Mouse (Mus musculus) layer of hippocampus, postnatal 36 days (tissue): ENCODE results near the gene Dcaf12. TPM values are rescaled to one million over a fixed set of nuclear protein-coding genes. Genes with fewer than 3 reads are reported as not detected.
A peak's percentile ranks its signal among the peaks of the same experiment; 100 is the strongest.

Experiments
- DNase-seq, 2 experiments: peaks; one replicate each; pipeline ENCODE4 v3.0.0; 2022
- total RNA-seq, 2 experiments: library from RNA; stranded (reverse); gene quantifications; 2 replicates each; pipeline ENCODE4 v1.2.3; 2021

Gene Dcaf12
- total RNA-seq, 2 experiments from 2014 or later, result 46.7 to 47.2 TPM

- DNase-seq, result no peak
Observed at GRCm38 (mm10) chr4:41310567-41311563, 3.8 kb downstream of the Dcaf12 start.

GRCm38 (mm10) chr4:41307406-41307805 is 7.3 kb downstream of the Dcaf12 start:
- no peak for DNase-seq

DNA sequence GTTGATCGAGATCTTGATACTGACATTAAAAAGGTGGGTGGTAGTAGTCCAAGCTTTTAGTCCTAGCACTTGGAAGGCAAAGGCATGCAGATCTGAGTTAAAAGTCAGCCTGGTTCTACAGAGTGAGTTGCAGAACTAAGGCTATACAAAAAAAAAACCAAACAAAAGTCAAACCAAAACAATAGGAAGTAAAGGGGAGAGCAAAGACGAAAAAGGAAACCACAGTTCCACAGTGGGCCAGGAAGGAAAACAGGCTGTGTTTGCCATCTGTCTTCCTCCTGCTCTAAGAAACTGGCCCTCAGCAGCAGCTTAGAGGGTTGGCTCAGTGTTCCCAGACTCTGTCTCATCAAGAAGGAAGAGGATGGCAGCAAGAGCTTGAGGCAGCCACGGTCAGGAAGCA is 10.4 kb downstream of the Dcaf12 start:
- DNase-seq, result peak in 1 of 2 experiments; percentile 32

GRCm38 (mm10) chr4:41303671-41304070 is 11.0 kb downstream of the Dcaf12 start:
- no peak for DNase-seq

- no peak for DNase-seq
Observed at GRCm38 (mm10) chr4:41298976-41299375, 15.7 kb downstream of the Dcaf12 start.

- DNase-seq, result no peak
Observed at GRCm38 (mm10) chr4:41295960-41296359, 18.7 kb downstream of the Dcaf12 start.

DNA sequence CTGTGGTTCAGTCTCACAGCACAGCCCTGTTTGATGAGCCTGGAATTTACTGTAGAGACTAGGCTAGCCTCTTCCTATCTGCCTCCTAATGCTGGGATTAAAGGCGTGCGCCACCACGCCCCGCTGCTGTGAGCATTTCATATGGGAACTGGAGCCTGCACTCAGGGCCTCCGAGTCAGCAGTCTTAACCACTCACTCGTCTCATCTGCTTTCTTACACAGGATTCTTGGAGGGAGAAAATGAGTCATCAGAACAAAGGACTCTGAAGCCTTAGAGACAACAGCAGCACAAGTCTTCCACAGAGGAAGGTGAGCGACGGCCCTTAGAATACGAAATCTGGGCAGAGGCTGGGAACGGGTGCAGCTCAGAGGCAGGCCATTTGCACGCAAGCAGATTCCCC is 19.2 kb downstream of the Dcaf12 start:
- DNase-seq, result no peak

- DNase-seq, result peak; percentile 25 to 51
Observed at GRCm38 (mm10) chr4:41293907-41294306, 20.8 kb downstream of the Dcaf12 start.

- peak in 1 of 2 experiments; percentile 16 for DNase-seq
Observed at GRCm38 (mm10) chr4:41289802-41290201, 24.9 kb downstream of the Dcaf12 start.

- no peak for DNase-seq
Observed at GRCm38 (mm10) chr4:41286420-41286819, 28.3 kb downstream of the Dcaf12 start.

DNA sequence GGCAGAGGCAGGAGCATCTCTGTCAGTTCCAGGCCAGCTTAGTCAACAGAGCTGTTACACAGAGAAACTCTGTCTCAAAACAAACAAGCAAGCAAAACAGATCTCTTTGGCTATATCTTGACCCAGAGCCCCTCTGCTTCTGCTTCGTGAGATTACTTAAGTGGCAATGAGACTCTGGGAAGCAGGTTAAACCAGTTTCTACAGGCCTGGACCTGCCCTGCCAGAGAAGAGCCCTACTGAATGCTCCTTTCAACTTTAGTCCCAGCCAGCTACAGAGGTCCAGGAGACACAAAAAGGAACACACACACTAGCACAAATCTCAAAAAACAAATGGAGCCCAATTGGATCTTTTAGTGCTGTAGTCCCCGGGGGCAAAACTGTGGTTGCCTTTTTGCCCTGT is 30.6 kb downstream of the Dcaf12 start:
- DNase-seq, result no peak

GRCm38 (mm10) chr4:41275927-41276326 is 38.8 kb downstream of the Dcaf12 start:
- DNase-seq, result no peak

DNA sequence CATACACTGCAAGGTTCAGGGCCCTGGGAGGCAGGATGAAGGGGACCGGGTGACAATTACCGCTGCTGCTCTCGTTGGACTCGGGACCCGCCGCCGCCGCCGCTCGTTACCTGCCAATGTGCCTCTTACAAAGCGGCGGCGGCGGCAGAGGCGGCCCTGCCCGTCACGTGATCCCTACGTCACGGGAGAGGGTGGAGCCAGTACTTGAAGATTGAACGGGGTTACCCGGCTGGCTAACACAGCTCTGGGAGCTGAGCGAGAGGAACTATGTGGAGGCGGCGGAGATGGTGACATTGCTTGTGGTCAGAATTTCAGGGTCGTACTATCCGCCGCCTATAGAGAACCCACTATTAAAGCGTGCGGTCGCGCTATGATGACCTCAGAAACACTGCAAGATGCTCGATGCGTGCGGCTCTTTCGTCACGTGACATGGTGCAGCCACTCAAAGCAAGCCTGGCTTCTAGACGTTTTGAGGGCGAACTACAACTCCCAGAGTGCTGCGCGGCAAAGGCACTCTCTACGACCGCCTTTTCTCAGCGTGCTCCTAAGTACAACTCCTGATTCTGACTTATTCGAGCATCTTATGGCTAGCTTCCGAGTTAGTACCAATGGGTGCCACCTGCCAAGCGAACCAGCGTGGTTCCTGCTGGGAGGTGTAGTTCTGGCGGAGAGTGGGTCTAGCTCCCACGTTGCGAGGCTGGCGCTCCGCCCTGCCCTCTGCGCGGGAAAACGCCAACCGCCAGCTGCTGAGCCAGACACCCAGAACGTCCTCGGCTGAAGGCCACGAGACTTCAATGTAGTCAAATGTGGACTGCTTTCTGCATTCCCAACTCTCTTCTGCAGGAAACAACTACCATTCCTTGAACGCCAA is 39.5 kb downstream of the Dcaf12 start, which contains the start of gene Ubap2:
Ubap2 (minus strand) TSS at position 165 of the 871 bp plus-strand sequence.
- peak; percentile 95 to 97 for DNase-seq

DNA sequence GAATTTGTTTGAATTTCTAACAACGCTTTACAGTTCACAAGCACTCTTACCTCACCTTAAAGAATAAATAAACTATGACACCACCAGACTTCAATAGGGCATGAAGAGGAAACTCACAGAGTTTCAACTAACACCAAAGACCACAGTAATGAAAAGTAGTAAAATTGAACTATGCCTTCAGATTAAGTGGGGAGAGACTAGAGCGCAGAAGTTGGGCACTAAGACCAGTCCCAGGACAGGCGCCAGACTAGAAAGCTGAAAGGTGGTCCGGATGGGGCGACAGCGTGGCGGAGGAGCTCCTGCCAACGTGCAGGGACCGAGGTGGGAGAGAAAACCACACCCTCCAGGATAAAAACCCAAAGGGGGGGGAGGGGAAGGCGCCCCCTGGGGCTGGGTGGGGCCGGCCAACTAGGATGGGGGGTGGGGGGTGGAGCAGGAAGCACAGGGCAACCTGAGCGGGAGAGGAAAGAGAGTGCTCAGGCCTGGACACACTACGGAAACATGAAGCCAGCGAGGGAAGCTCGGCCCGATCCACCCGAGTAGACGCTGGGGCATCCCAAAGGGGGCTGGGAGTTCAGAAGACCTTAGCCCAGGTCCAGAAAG is 40.2 kb downstream of the Dcaf12 start:
- no peak for DNase-seq

- no peak for DNase-seq
Observed at GRCm38 (mm10) chr4:41268133-41268532, 46.6 kb downstream of the Dcaf12 start.

DNA sequence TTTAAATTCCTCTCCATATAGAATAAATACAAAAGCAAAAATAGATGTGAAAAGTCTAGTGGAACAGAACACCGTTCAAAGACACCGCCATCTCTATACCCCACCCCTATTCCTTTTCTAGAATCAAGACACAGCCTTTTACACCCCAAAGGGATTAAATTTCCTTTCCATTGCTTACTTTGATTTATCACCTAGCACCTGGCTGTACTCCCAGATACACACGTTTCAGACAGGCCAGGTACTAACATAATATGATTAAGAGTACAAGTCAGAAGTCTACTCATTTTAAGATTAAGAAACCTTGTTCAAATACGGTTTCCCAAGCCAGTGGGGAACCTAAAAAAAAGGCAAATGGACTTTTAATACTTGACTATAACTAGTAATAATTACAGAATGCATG is 48.3 kb downstream of the Dcaf12 start:
- no peak for DNase-seq

DNA sequence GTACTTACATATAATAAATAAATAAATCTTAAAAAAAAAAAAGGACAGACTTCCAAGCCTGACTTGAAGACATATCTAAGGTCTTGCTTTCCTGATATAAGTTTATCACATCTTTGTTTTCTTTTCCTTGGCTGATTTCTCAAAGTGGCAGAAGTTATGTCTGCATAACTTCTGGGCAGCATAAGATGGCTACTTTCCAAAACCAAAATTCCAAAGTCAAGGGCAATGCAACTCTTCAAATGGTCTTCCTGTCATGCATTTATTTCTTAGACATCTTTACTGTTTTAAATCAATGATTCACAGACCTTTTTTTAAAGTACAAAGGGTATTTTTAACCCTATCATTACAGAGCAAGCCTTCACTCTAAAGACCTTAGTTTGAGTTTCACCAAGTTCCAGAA is 54.0 kb downstream of the Dcaf12 start:
- DNase-seq, result no peak

- no peak for DNase-seq
Observed at GRCm38 (mm10) chr4:41259019-41259418, 55.7 kb downstream of the Dcaf12 start.

DNA sequence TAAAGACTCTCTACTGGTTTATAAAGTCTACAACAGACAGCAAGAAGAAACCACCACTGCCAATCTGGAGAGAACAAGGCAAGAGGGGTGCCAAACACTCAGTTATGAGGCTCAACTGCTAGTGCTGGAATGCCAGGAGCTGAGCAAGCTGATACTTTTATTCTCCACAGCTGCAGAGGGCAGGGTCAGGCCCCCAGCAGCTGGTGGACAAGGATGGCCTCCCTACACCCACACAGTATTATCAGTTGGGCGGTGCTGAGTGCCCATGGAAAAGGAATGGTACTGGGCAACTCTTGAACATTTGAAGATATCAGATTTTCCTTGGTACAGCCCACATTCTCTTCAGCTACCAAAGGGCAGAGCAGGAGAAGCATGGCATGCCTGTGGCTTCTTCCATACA is 56.9 kb downstream of the Dcaf12 start:
- no peak for DNase-seq

DNA sequence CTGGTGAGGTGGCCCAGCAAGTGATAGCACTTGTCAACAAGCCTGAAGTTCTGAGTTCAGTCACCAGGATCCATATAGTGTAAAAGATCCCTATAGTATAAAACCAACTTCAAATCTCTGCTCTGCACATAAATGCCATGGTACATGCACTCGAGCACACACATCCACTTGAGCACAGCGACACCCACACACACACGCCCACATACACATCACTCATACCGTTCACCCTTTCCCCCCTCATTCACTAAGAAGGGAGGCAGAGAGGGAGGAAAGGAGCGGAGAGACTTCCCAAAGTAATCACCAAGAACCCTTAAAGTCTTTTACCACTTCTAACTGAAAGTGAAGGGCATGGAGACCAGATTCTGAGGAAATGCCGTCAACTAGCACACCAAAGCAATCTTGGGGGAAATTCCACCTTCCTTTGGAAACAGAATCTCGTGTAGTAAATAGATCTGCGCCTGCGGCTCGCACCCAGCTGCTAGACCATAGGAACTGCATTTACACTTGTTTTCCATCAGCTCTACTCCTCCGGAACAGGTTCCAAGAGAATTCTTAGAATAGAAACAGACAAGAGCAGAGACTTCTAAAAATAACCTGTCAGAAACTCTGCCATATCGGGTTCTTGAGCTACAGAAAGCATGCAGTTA is 59.0 kb downstream of the Dcaf12 start:
- DNase-seq, result peak in 1 of 2 experiments; percentile 24

DNA sequence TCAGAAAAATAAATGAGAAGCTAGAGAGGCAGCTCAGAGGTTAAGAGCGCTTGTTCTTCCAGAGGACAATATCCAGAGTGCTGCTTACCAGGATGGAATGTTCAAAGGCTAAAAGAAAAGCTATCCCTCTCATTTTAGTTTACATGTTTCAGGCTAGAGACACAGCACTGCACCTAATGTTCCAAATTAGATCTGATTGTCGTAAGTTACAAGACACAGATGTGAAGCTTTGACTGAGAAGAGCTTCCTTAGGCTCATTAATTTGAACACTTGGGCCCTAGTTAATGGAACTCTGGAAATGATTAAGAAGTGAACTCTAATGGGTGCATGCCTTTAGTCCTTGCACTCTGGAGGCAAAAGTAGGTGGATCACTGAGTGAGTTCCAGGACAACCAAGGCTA is 60.9 kb downstream of the Dcaf12 start:
- no peak for DNase-seq

GRCm38 (mm10) chr4:41245408-41245807 is 69.3 kb downstream of the Dcaf12 start:
- no peak for DNase-seq
